Mouse (Mus musculus): Measurements from ENCODE around the gene Slc22a16.

DNA sequence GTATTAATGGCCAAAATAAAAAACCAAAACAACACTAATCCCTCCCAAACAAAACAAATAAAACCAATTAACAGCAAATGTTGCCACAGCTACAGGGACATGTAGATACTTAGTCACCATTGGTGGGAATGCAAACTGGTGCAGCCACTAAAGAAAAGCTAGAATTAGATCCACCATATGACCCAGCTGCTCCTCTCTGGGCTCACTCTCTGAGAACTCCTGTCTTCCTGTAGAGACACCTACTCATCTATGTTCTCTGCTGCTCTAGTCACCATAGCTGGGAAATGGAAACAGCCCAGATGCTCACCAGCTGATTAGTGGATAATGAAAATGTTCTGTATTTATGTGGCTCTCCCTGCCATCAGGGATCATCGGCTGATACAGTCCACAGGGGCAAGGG, 49.6 kb downstream of the Slc22a16 start:
- no peak for TF ChIP-seq HCFC1 (IDR thresholded peaks at IDR 0.05; ENCODE audit: borderline replicate concordance, insufficient read depth, low read length)
- no peak for TF ChIP-seq MAFK (IDR thresholded peaks at IDR 0.05; ENCODE audit: insufficient read depth, low read depth, low read length)
- TF ChIP-seq ZC3H11A (IDR thresholded peaks at IDR 0.05; ENCODE audit: borderline replicate concordance, low read depth, low read length), result no peak

Measured in ES-E14 (cell line).